In the genomic region with DNA sequence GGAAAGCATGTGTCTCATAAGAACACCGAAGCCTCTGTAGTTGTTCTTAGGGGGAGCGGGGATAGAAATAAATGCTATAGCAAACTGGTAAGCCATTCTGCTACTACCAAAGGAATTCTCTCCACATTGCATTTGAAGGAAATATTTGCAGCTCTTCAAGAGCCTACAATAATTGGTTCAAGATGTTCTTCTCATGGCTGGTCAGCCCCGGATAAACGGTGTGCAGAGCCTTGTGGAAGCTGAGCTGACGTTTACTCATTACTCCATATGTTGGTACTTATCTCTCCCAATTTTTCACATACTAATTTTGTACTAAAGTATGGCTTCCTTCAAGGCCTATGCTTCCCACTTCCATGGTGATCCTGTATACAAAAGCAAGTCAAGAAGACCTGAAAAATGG, we compare ENCODE assay signal across 21 mouse cellular contexts.
DNase-seq lines count a peak whose midpoint lies in the region; ATAC-seq and TF ChIP-seq lines count a peak whose summit lies in the region.
"Had no signal": no experiment of that assay in that cellular context is flagged by ENCODE, and none has a peak within 500 bp of the region (broad histone marks: within the 10 kb centered on the region; RNA-seq: fewer than 3 reads in every experiment).

No protein-coding gene starts in this region.

- H3K9ac ChIP-seq in hindbrain, embryonic 12.5 days: no peak overlapping the region
- H3K9ac ChIP-seq: embryonic facial prominence, embryonic 12.5 days; forebrain, embryonic 13.5 days; forebrain, postnatal 0 days; heart, embryonic 12.5 days; hindbrain, embryonic 15.5 days had no signal

- no peaks in the 10 kb centered on the region for H3K27me3 ChIP-seq in hindbrain, embryonic 12.5 days
- H3K27me3 ChIP-seq in thymus, adult 2 months (ENCODE audit: control insufficient read depth, insufficient read depth, low read length): no peaks in the 10 kb centered on the region
- H3K27me3 ChIP-seq: CH12.LX; embryonic facial prominence, embryonic 12.5 days; forebrain, embryonic 13.5 days; heart, embryonic 12.5 days; hindbrain, embryonic 15.5 days had no signal

- WGBS in hindbrain, embryonic 12.5 days: 68% methylated on average over 5 of the region's 5 CpGs
- 70% methylated on average over 5 of the region's 5 CpGs for WGBS in thymus, adult 2 months

- no peak for ATAC-seq in hindbrain, embryonic 12.5 days (ENCODE audit: low FRiP score)
- ATAC-seq: forebrain, embryonic 13.5 days; forebrain, postnatal 0 days; intestine, embryonic 16.5 days had no signal

- H3K4me3 ChIP-seq in embryonic fibroblast, embryonic 13.5 days (ENCODE audit: insufficient read depth, low read length): peak overlapping the region; percentile 47
- H3K4me3 ChIP-seq in hindbrain, embryonic 12.5 days: no peak overlapping the region
- H3K4me3 ChIP-seq in thymus, adult 2 months (ENCODE audit: control insufficient read depth, insufficient read depth, low read length): no peak overlapping the region
- H3K4me3 ChIP-seq: embryonic facial prominence, embryonic 12.5 days; forebrain, embryonic 13.5 days; heart, embryonic 12.5 days; hindbrain, embryonic 10.5 days; hindbrain, embryonic 15.5 days had no signal

- no peak for TF ChIP-seq POLR2A in embryonic fibroblast, embryonic 13.5 days (IDR thresholded peaks at IDR 0.05; ENCODE audit: low read depth, low read length)
- no peak for TF ChIP-seq POLR2A in thymus, adult 2 months (IDR thresholded peaks at IDR 0.05; ENCODE audit: control insufficient read depth, extremely low read depth, insufficient read depth, low read length, poor library complexity)

- peak overlapping the region; percentile 86 for H3K27ac ChIP-seq in embryonic fibroblast, embryonic 13.5 days (ENCODE audit: insufficient read depth, low read length)
- no peak overlapping the region for H3K27ac ChIP-seq in hindbrain, embryonic 12.5 days
- H3K27ac ChIP-seq in thymus, adult 2 months (ENCODE audit: control insufficient read depth, insufficient read depth, low read length): no peak overlapping the region
- H3K27ac ChIP-seq: embryonic facial prominence, embryonic 12.5 days; forebrain, embryonic 13.5 days; hindbrain, embryonic 10.5 days; hindbrain, embryonic 15.5 days had no signal

- no peaks in the 10 kb centered on the region for H3K9me3 ChIP-seq in hindbrain, embryonic 12.5 days (replicated peaks)
- H3K9me3 ChIP-seq: embryonic facial prominence, embryonic 12.5 days; forebrain, embryonic 13.5 days; heart, embryonic 12.5 days; hindbrain, embryonic 10.5 days; hindbrain, embryonic 15.5 days had no signal

- TF ChIP-seq CTCF in embryonic fibroblast, embryonic 13.5 days (IDR thresholded peaks at IDR 0.05; ENCODE audit: borderline replicate concordance, insufficient read depth, low read length): no peak
- no peak for TF ChIP-seq CTCF in thymus, adult 2 months (IDR thresholded peaks at IDR 0.05; ENCODE audit: borderline replicate concordance, control insufficient read depth, extremely low read depth, insufficient read depth, low read length, poor library complexity)

- peak; percentile 7 for DNase-seq in embryo, embryonic 10.5 days (ENCODE audit: low spot score)
- DNase-seq in embryo, embryonic 10 days (ENCODE audit: low spot score): no peak
- DNase-seq in 3T3-L1 (ENCODE audit: low read depth, low spot score): peak; percentile 71
- peak; percentile 1 for DNase-seq in embryo, embryonic 11 days
- DNase-seq in right cerebral cortex, adult 2 months (ENCODE audit: low spot score in 2 of 2): no peak
- no peak for DNase-seq in thymus, adult 2 months
- DNase-seq: adrenal gland, adult 2 months; adrenal gland, postnatal 25 days; cerebellum, adult 2 months; cerebellum, postnatal 10 days; forebrain, postnatal 0 days; gastrocnemius, postnatal 14 days had no signal

- H3K4me2 ChIP-seq in hindbrain, embryonic 12.5 days (replicated peaks): no peak overlapping the region
- H3K4me2 ChIP-seq: embryonic facial prominence, embryonic 12.5 days; forebrain, embryonic 13.5 days; heart, embryonic 12.5 days; hindbrain, embryonic 15.5 days had no signal

- H3K4me1 ChIP-seq in embryonic fibroblast, embryonic 13.5 days (ENCODE audit: control insufficient read depth, insufficient read depth, low read length): no peaks in the 10 kb centered on the region
- no peaks in the 10 kb centered on the region for H3K4me1 ChIP-seq in hindbrain, embryonic 12.5 days
- H3K4me1 ChIP-seq in thymus, adult 2 months (replicated peaks; ENCODE audit: control insufficient read depth, insufficient read depth, low read length): no peaks in the 10 kb centered on the region
- H3K4me1 ChIP-seq: embryonic facial prominence, embryonic 12.5 days; forebrain, embryonic 13.5 days; heart, embryonic 12.5 days; hindbrain, embryonic 10.5 days; hindbrain, embryonic 15.5 days had no signal

- H3K36me3 ChIP-seq in hindbrain, embryonic 12.5 days: no peaks in the 10 kb centered on the region
- H3K36me3 ChIP-seq in thymus, adult 2 months (ENCODE audit: control insufficient read depth, insufficient read depth, low read length): no peaks in the 10 kb centered on the region
- H3K36me3 ChIP-seq: embryonic facial prominence, embryonic 12.5 days; heart, embryonic 12.5 days; hindbrain, embryonic 10.5 days; hindbrain, embryonic 15.5 days had no signal

Comparison
In these comparisons a context has a peak if more than half of its experiments do, and no peak if none do; other contexts are left out.
1. DNase-seq: peak in embryo, embryonic 10.5 days (single experiment), 3T3-L1 (single experiment) and embryo, embryonic 11 days (single experiment); none in embryo, embryonic 10 days (single experiment), right cerebral cortex, adult 2 months (0 of 2) and thymus, adult 2 months (single experiment).